Mouse (Mus musculus) erythroid progenitor cell, adult 5-6 weeks (primary cell): Measurements from ENCODE around the gene Xdh. TPM values are rescaled to one million over a fixed set of nuclear protein-coding genes. Genes with fewer than 3 reads are reported as not detected.

ENCODE experiments used
- ATAC-seq: replicated peaks from 2 replicates; pipeline ENCODE4 v1.8.0; 2016; ENCODE audit warnings: moderate number of reproducible peaks, mild to moderate bottlenecking, moderate TSS enrichment, inconsistent platforms; ENCODE audit not compliant: poor library complexity, low FRiP score, severe bottlenecking
- total RNA-seq, 2 experiments: library from RNA; stranded (forward) in 1 of 2; stranded (reverse) in 1 of 2; fragments of 150-400 nt in 1 of 2; fragments of 186-747, 209-891 nt in 1 of 2; gene quantifications; 2 replicates each; pipeline versions ENCODE4 v1.2.3 to v1.2.4; 2015 to 2017; ENCODE audit warnings: low replicate concordance in 2 of 2

Xdh gene
- total RNA-seq, 2 experiments from 2014 or later: 9.6 to 11.3 TPM

- ATAC-seq: no peak
Observed at GRCm38 (mm10) chr17:73946856-73947255, 3.1 kb downstream of the Xdh start.

GRCm38 (mm10) chr17:73944661-73945060 lies 5.3 kb downstream of the Xdh start:
- ATAC-seq: no peak

- ATAC-seq: no peak
Observed at GRCm38 (mm10) chr17:73942268-73942962, 7.6 kb downstream of the Xdh start.

- no peak for ATAC-seq
Observed at GRCm38 (mm10) chr17:73941816-73942215, 8.2 kb downstream of the Xdh start.

- ATAC-seq: no peak
Observed at GRCm38 (mm10) chr17:73937073-73937472, 12.9 kb downstream of the Xdh start.

GRCm38 (mm10) chr17:73935163-73935562 lies 14.8 kb downstream of the Xdh start:
- ATAC-seq: no peak

GRCm38 (mm10) chr17:73934281-73934680 lies 15.7 kb downstream of the Xdh start:
- no peak for ATAC-seq

GRCm38 (mm10) chr17:73933616-73934015 lies 16.4 kb downstream of the Xdh start:
- ATAC-seq: no peak

GRCm38 (mm10) chr17:73932497-73933059 lies 17.4 kb downstream of the Xdh start:
- ATAC-seq: no peak

- no peak for ATAC-seq
Observed at GRCm38 (mm10) chr17:73919520-73919919, 30.5 kb downstream of the Xdh start.

GRCm38 (mm10) chr17:73918944-73919381 lies 31.0 kb downstream of the Xdh start:
- ATAC-seq: no peak

- ATAC-seq: no peak
Observed at GRCm38 (mm10) chr17:73918138-73918537, 31.9 kb downstream of the Xdh start.

- no peak for ATAC-seq
Observed at GRCm38 (mm10) chr17:73917713-73918112, 32.3 kb downstream of the Xdh start.

GRCm38 (mm10) chr17:73914730-73915129 lies 35.3 kb downstream of the Xdh start:
- ATAC-seq: no peak

- ATAC-seq: no peak
Observed at GRCm38 (mm10) chr17:73906076-73906475, 43.9 kb downstream of the Xdh start.

- no peak for ATAC-seq
Observed at GRCm38 (mm10) chr17:73905043-73905750, 44.8 kb downstream of the Xdh start.

GRCm38 (mm10) chr17:73903121-73903520 lies 46.9 kb downstream of the Xdh start:
- no peak for ATAC-seq

GRCm38 (mm10) chr17:73902234-73902636 lies 47.8 kb downstream of the Xdh start:
- no peak for ATAC-seq

- no peak for ATAC-seq
Observed at GRCm38 (mm10) chr17:73894399-73894798, 55.6 kb downstream of the Xdh start.

- no peak for ATAC-seq
Observed at GRCm38 (mm10) chr17:73893822-73894221, 56.2 kb downstream of the Xdh start.

- ATAC-seq: no peak
Observed at GRCm38 (mm10) chr17:73893207-73893606, 56.8 kb downstream of the Xdh start.
